Mouse (Mus musculus): Measurements from ENCODE around the gene Selenof.

Gene Selenof

GRCm38 (mm10) chr3:144570047-144570815 lies at the start of gene Selenof, which contains the start of gene Hs2st1:
Gene Selenof (plus strand): TSS chr3:144570304.
Gene Hs2st1 (minus strand): TSS chr3:144570181.
- peak; percentile 100 for DNase-seq

GRCm38 (mm10) chr3:144527918-144528317 lies 42.2 kb upstream of the Selenof start:
- DNase-seq, result no peak

GRCm38 (mm10) chr3:144531023-144531422 lies 39.1 kb upstream of the Selenof start:
- DNase-seq, result peak; percentile 21

- DNase-seq, result no peak
Observed at GRCm38 (mm10) chr3:144535056-144535455, 35.0 kb upstream of the Selenof start.

- no peak for DNase-seq
Observed at GRCm38 (mm10) chr3:144537078-144537855, 32.8 kb upstream of the Selenof start.

GRCm38 (mm10) chr3:144539051-144539450 lies 31.1 kb upstream of the Selenof start:
- DNase-seq, result no peak

GRCm38 (mm10) chr3:144540805-144541204 lies 29.3 kb upstream of the Selenof start:
- DNase-seq, result no peak

- DNase-seq, result no peak
Observed at GRCm38 (mm10) chr3:144541906-144542438, 28.1 kb upstream of the Selenof start.

GRCm38 (mm10) chr3:144545152-144545551 lies 25.0 kb upstream of the Selenof start:
- no peak for DNase-seq

- no peak for DNase-seq
Observed at GRCm38 (mm10) chr3:144545832-144546231, 24.3 kb upstream of the Selenof start.

- no peak for DNase-seq
Observed at GRCm38 (mm10) chr3:144546490-144546889, 23.6 kb upstream of the Selenof start.

GRCm38 (mm10) chr3:144548186-144548845 lies 21.8 kb upstream of the Selenof start:
- DNase-seq, result no peak

GRCm38 (mm10) chr3:144550036-144550435 lies 20.1 kb upstream of the Selenof start:
- DNase-seq, result no peak

- no peak for DNase-seq
Observed at GRCm38 (mm10) chr3:144550659-144551058, 19.4 kb upstream of the Selenof start.

GRCm38 (mm10) chr3:144551416-144551815 lies 18.7 kb upstream of the Selenof start:
- no peak for DNase-seq

- peak; percentile 12 for DNase-seq
Observed at GRCm38 (mm10) chr3:144553942-144554341, 16.2 kb upstream of the Selenof start.

- peak; percentile 13 for DNase-seq
Observed at GRCm38 (mm10) chr3:144554503-144554902, 15.6 kb upstream of the Selenof start.

- DNase-seq, result no peak
Observed at GRCm38 (mm10) chr3:144555144-144555543, 15.0 kb upstream of the Selenof start.

GRCm38 (mm10) chr3:144556625-144557324 lies 13.3 kb upstream of the Selenof start:
- DNase-seq, result peak; percentile 28

- DNase-seq, result peak; percentile 12
Observed at GRCm38 (mm10) chr3:144558274-144558673, 11.8 kb upstream of the Selenof start.

GRCm38 (mm10) chr3:144561511-144562250 lies 8.4 kb upstream of the Selenof start:
- DNase-seq, result no peak

GRCm38 (mm10) chr3:144563916-144564315 lies 6.2 kb upstream of the Selenof start:
- no peak for DNase-seq
